Mouse (Mus musculus): Measurements from ENCODE around the gene Ntn3. TPM values are rescaled to one million over a fixed set of nuclear protein-coding genes. Genes with fewer than 3 reads are reported as not detected.

Gene Ntn3
- total RNA-seq, 2 experiments from 2014 or later, result 1.6 to 1.7 TPM

DNA sequence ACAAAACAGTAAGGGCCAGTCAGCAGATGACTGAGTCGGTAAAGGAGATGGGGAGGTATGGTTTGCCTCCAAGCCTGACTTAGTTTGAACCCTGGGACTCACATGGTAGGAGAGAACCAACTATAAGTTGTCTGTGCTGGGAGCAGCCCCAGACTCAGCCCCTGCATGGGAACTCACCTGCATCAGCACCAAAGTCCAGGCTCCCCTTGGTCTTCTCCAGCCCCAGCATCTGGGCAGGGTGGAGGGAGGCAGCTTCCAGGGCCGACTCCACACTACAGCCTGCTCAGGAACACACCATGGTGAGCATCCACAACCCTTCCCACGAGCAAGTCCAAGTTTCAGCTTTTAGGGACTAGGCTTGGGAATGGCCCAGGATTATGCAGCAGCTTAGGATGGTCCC, 52.9 kb downstream of the Ntn3 start:
- intact Hi-C loops (cut with DNase I), result no loop called here
- no peak for DNase-seq

DNA sequence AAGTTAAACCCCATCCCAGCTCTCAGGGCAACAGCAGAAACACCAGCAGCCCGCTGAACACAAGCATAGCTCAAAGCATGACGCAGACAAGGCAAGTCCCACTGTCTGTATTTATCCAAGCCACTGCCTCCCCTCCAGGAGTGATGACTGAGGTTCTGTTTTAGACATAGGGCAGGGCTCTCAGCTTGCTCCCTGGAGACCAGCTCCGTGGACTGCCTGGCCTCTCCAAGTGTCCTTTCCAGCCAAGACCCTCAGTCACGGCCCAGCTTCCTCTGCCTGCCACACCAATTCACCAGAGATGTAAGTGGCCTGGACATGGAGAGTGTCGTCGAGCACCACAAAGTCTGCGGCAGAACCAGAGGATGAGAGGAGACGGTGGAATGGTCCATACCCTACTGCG, 53.6 kb downstream of the Ntn3 start:
- DNase-seq, result no peak
- intact Hi-C loops (cut with DNase I), result no loop called here

DNA sequence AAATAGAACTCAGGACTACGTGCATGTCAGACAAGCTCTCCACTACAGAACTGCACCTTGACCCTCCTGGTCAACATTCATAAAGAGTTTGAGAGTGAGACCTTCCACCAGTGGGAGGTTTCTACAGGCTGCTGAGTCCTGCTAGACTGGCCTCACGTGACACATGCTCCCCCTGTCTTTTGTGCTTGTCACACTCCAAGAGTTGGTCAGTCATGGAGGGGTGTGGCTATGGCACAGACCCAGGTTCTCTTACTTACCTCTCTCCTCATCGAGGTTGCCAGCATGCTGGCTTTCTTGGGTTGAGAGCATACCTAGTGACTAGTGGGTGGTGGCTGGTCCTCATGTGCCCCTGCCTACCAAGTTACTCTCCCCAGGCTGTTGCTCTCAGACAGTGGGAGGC, 54.9 kb downstream of the Ntn3 start:
- DNase-seq, result no peak
- intact Hi-C loops (cut with DNase I), result loop anchor here (5.0 kb wide), 1 partner anchor 238 kb away; no protein-coding TSS in a partner anchor

Small RNA genes lying within 50 kb of the gene (microRNA-seq; reads per million reads assigned to microRNA genes)
- 1.9 to 2.8 reads per million in 2 experiments for gene Mir5134
- 0.35 to 0.47 reads per million in 2 experiments for gene Mir6965

Other genes starting within 250 kb of the Ntn3 start
- not detected for gene Prss30, start 229.0 kb downstream of the Ntn3 start, total RNA-seq (2021)
- not detected for gene Prss22, start 211.4 kb downstream of the Ntn3 start, total RNA-seq (2021)
- not detected for gene Prss27, start 171.4 kb downstream of the Ntn3 start, total RNA-seq (2021)
- 10 to 100 TPM; 19.5 to 20.8 TPM for gene Kctd5, start 136.0 kb downstream of the Ntn3 start, total RNA-seq (2021)
- 10 to 100 TPM; 49.4 to 52.9 TPM for gene Pdpk1, start 58.6 kb downstream of the Ntn3 start, total RNA-seq (2021)
- gene Amdhd2, start 45.8 kb downstream of the Ntn3 start, total RNA-seq (2021), result 10 to 100 TPM; 20.7 to 22.8 TPM
- gene Atp6v0c, start 39.8 kb downstream of the Ntn3 start, total RNA-seq (2021), result 100 to 1,000 TPM; 275 to 284 TPM
- 10 to 100 TPM in 1 of 2 experiments, 1 to 10 TPM in 1; 8.4 to 11.0 TPM for gene Tbc1d24, start 4.0 kb downstream of the Ntn3 start, total RNA-seq (2021)
- gene Tedc2, start 11.3 kb upstream of the Ntn3 start, total RNA-seq (2021), result 1 to 10 TPM; 3.5 to 5.0 TPM
- 1 to 10 TPM; 6.9 to 7.7 TPM for gene Ccnf, start 42.0 kb upstream of the Ntn3 start, total RNA-seq (2021)
- not detected for gene Abca17, start 141.5 kb upstream of the Ntn3 start, total RNA-seq (2021)
- 10 to 100 TPM; 14.5 to 15.3 TPM for gene Abca3, start 142.4 kb upstream of the Ntn3 start, total RNA-seq (2021)
- gene Rnps1, start 205.0 kb upstream of the Ntn3 start, total RNA-seq (2021), result 10 to 100 TPM; 94.7 to 97.3 TPM
- 100 to 1,000 TPM; 412 to 459 TPM for gene Eci1, start 217.1 kb upstream of the Ntn3 start, total RNA-seq (2021)
- 1 to 10 TPM; 1.0 to 1.6 TPM for gene Dnase1l2, start 233.6 kb upstream of the Ntn3 start, total RNA-seq (2021)

All from heart, postnatal 10 days (tissue).